Mouse (Mus musculus) liver, embryonic 14.5 days (tissue): ENCODE measurements around the gene Trim62.

Experiments
- CTCF ChIP-seq: IDR thresholded peaks from 2 replicates; pipeline ENCODE4 v1.5.1; 2016; ENCODE audit warnings: antibody characterized with exemption, low read depth, control low read depth
- EP300 ChIP-seq: IDR thresholded peaks from 2 replicates; pipeline ENCODE4 v1.6.1; 2016; ENCODE audit warnings: antibody characterized with exemption, low read depth

GRCm38 (mm10) chr4:128853117-128853516, 30.3 kb upstream of the Trim62 start:
- TF ChIP-seq CTCF = no peak
- TF ChIP-seq EP300 = no peak
